Mouse (Mus musculus): ENCODE measurements around the gene Bcl2. TPM values are rescaled to one million over a fixed set of nuclear protein-coding genes. Genes with fewer than 3 reads are reported as not detected.

The Bcl2 gene
- polyA plus RNA-seq, 1 experiment from 2014 or later: 10.1 TPM

DNA sequence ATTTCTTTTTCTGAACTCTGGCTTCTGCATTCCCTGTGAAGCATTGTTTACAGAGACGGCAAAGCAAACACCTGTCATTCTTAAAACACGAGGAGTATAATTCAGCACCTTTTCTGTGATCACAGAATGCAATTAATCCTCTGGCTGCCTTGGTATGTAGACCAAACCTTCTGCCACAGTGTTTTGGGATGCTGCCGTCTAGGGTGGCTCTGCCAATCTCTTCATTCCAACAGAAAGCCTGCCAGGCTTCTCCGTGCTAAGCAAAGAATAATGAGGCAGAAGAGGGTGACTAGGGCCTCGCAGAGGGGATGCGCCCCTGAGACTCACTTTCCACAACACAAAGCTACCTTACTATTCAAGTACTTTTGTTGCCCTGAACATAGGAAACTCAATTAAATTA is 23.2 kb downstream of the Bcl2 start:
- Histone ChIP-seq H3K27ac (replicated peaks; ENCODE audit: low read depth, low read length) (no peak overlapping the region), H3K9ac (ENCODE audit: low read length) (no peak overlapping the region), H3K9me3 (ENCODE audit: control insufficient read depth, low read length) (no peaks in the 10 kb centered on the region), H3K4me3 (ENCODE audit: low read depth, low read length) (no peak overlapping the region), H3K36me3 (ENCODE audit: control insufficient read depth, insufficient read depth, low read length) (no peaks in the 10 kb centered on the region; the same call in 1 of the 2 replicates), H3K4me2 (ENCODE audit: low read depth, severe bottlenecking) (no peak overlapping the region), H3K4me1 (ENCODE audit: control insufficient read depth, insufficient read depth, low read length) (no peaks in the 10 kb centered on the region), H3K27me3 (ENCODE audit: control insufficient read depth, insufficient read depth, low read length) (no peaks in the 10 kb centered on the region)
- no peak for ATAC-seq (ENCODE audit: insufficient number of reproducible peaks, low FRiP score, low TSS enrichment, low read depth)
- 78% methylated on average over 6 of the region's 6 CpGs for WGBS
- DNase-seq (ENCODE audit: low spot score): no peak

GRCm38 (mm10) chr1:106688161-106688516 is 25.9 kb downstream of the Bcl2 start:
- Histone ChIP-seq H3K27me3 (ENCODE audit: control insufficient read depth, insufficient read depth, low read length) (no peaks in the 10 kb centered on the region), H3K4me1 (ENCODE audit: control insufficient read depth, insufficient read depth, low read length) (no peaks in the 10 kb centered on the region), H3K27ac (replicated peaks; ENCODE audit: low read depth, low read length) (no peak overlapping the region), H3K4me3 (ENCODE audit: low read depth, low read length) (no peak overlapping the region), H3K4me2 (ENCODE audit: low read depth, severe bottlenecking) (no peak overlapping the region), H3K36me3 (ENCODE audit: control insufficient read depth, insufficient read depth, low read length) (no peaks in the 10 kb centered on the region), H3K9me3 (ENCODE audit: control insufficient read depth, low read length) (no peaks in the 10 kb centered on the region), H3K9ac (ENCODE audit: low read length) (no peak overlapping the region)
- ATAC-seq (ENCODE audit: insufficient number of reproducible peaks, low FRiP score, low TSS enrichment, low read depth): no peak
- 88% methylated on average over 5 of the region's 5 CpGs for WGBS
- DNase-seq (ENCODE audit: low spot score): no peak

- WGBS: 92% methylated on average over 18 of the region's 18 CpGs
- no peak for ATAC-seq (ENCODE audit: insufficient number of reproducible peaks, low FRiP score, low TSS enrichment, low read depth)
These were observed 26.5 kb downstream of the Bcl2 start for GRCm38 (mm10) chr1:106687435-106688160.

GRCm38 (mm10) chr1:106685702-106686101 is 28.4 kb downstream of the Bcl2 start:
- ATAC-seq (ENCODE audit: insufficient number of reproducible peaks, low FRiP score, low TSS enrichment, low read depth): no peak
- H3K27ac ChIP-seq (replicated peaks; ENCODE audit: low read depth, low read length): no peak overlapping the region
- 80% methylated on average over 2 of the region's 2 CpGs for WGBS
- no peak for DNase-seq (ENCODE audit: low spot score)
- no peaks in the 10 kb centered on the region for H3K27me3 ChIP-seq (ENCODE audit: control insufficient read depth, insufficient read depth, low read length)
- H3K4me2 ChIP-seq (ENCODE audit: low read depth, severe bottlenecking): no peak overlapping the region
- no peaks in the 10 kb centered on the region for H3K4me1 ChIP-seq (ENCODE audit: control insufficient read depth, insufficient read depth, low read length)
- no peak overlapping the region for H3K9ac ChIP-seq (ENCODE audit: low read length)
- H3K9me3 ChIP-seq (ENCODE audit: control insufficient read depth, low read length): no peaks in the 10 kb centered on the region
- no peaks in the 10 kb centered on the region for H3K36me3 ChIP-seq (ENCODE audit: control insufficient read depth, insufficient read depth, low read length)
- no peak overlapping the region for H3K4me3 ChIP-seq (ENCODE audit: low read depth, low read length)

More at GRCm38 (mm10) chr1:106687435-106688160, 26.5 kb downstream of the Bcl2 start:
- H3K9me3 ChIP-seq (ENCODE audit: control insufficient read depth, low read length): no peaks in the 10 kb centered on the region
- no peaks in the 10 kb centered on the region for H3K4me1 ChIP-seq (ENCODE audit: control insufficient read depth, insufficient read depth, low read length)
- H3K9ac ChIP-seq (ENCODE audit: low read length): no peak overlapping the region
- no peak overlapping the region for H3K4me2 ChIP-seq (ENCODE audit: low read depth, severe bottlenecking)
- H3K4me3 ChIP-seq (ENCODE audit: low read depth, low read length): no peak overlapping the region
- no peak overlapping the region for H3K27ac ChIP-seq (replicated peaks; ENCODE audit: low read depth, low read length)
- no peak for DNase-seq (ENCODE audit: low spot score)
- H3K36me3 ChIP-seq (ENCODE audit: control insufficient read depth, insufficient read depth, low read length): no peaks in the 10 kb centered on the region
- H3K27me3 ChIP-seq (ENCODE audit: control insufficient read depth, insufficient read depth, low read length): no peaks in the 10 kb centered on the region

- no peak overlapping the region for H3K27ac ChIP-seq (replicated peaks; ENCODE audit: low read depth, low read length)
- DNase-seq (ENCODE audit: low spot score) (no peak), ATAC-seq (ENCODE audit: insufficient number of reproducible peaks, low FRiP score, low TSS enrichment, low read depth) (no peak)
- H3K4me2 ChIP-seq (ENCODE audit: low read depth, severe bottlenecking): no peak overlapping the region
- H3K27me3 ChIP-seq (ENCODE audit: control insufficient read depth, insufficient read depth, low read length): no peaks in the 10 kb centered on the region
- 76% methylated on average over 3 of the region's 3 CpGs for WGBS
- no peaks in the 10 kb centered on the region for H3K36me3 ChIP-seq (ENCODE audit: control insufficient read depth, insufficient read depth, low read length)
- H3K4me1 ChIP-seq (ENCODE audit: control insufficient read depth, insufficient read depth, low read length): no peaks in the 10 kb centered on the region
- no peaks in the 10 kb centered on the region for H3K9me3 ChIP-seq (ENCODE audit: control insufficient read depth, low read length)
- no peak overlapping the region for H3K9ac ChIP-seq (ENCODE audit: low read length)
- H3K4me3 ChIP-seq (ENCODE audit: low read depth, low read length): no peak overlapping the region
These were observed 29.5 kb downstream of the Bcl2 start for GRCm38 (mm10) chr1:106684546-106684945.

DNA sequence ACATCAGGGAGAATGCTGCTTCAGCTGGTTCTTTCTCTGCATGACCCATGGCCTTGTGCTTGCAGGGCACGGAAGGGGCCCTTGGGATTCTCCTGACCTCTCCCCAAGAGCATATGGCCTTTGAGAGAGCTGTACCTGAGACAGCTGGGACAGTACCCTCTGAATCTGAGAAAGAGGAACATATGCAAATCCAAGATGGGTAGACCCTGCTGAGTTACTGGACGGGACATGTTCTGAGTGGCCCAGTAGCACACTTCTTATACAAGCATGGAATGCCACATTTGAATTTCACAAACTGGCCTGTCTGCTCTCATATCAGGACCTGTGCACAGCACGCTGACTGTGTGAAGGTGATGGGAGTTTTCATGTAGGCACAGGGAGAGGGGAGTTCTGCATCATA is 31.2 kb downstream of the Bcl2 start:
- Histone ChIP-seq H3K4me2 (ENCODE audit: low read depth, severe bottlenecking) (no peak overlapping the region), H3K27ac (replicated peaks; ENCODE audit: low read depth, low read length) (no peak overlapping the region), H3K9me3 (ENCODE audit: control insufficient read depth, low read length) (no peaks in the 10 kb centered on the region), H3K9ac (ENCODE audit: low read length) (no peak overlapping the region), H3K36me3 (ENCODE audit: control insufficient read depth, insufficient read depth, low read length) (no peaks in the 10 kb centered on the region), H3K27me3 (ENCODE audit: control insufficient read depth, insufficient read depth, low read length) (no peaks in the 10 kb centered on the region), H3K4me3 (ENCODE audit: low read depth, low read length) (no peak overlapping the region), H3K4me1 (ENCODE audit: control insufficient read depth, insufficient read depth, low read length) (no peaks in the 10 kb centered on the region)
- ATAC-seq (ENCODE audit: insufficient number of reproducible peaks, low FRiP score, low TSS enrichment, low read depth) (no peak), DNase-seq (ENCODE audit: low spot score) (no peak)
- WGBS: 88% methylated on average over 3 of the region's 3 CpGs

DNA sequence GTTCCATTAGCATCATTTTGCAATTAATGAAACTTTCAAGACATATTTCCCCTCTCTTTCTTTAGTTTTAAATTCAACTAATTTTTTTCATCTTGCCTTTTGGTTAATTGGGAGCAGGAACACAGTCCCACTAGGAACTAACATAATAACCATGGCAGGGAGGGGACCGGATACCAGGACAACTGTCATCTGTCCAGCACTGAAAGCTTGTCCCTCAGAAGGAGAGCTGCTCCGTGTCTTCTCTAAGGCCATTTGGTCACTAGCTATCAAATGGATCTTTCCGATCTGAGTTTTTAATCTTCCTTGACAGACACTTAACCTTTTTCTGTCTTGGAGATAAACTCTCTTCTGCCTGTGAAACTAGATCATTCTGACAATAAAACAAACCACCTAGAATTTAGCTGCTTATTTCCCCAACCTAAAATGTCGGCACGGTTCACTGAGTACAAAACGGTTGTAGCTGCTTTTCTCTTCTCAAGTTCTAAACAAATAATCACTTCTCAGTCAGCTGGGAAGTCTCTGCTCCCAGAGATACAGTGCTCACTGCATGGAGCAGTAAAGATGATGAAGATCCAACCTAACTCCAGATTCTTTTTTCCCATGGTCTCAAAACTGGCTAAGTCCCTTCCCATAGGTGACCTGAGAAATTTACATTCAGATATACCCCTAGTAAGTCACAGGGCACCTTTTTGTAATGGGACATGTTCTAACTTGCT is 34.1 kb downstream of the Bcl2 start:
- H3K36me3 ChIP-seq (ENCODE audit: control insufficient read depth, insufficient read depth, low read length): no peaks in the 10 kb centered on the region
- no peak overlapping the region for H3K9ac ChIP-seq (ENCODE audit: low read length)
- H3K27me3 ChIP-seq (ENCODE audit: control insufficient read depth, insufficient read depth, low read length): no peaks in the 10 kb centered on the region
- ATAC-seq (ENCODE audit: insufficient number of reproducible peaks, low FRiP score, low TSS enrichment, low read depth): no peak
- no peak overlapping the region for H3K27ac ChIP-seq (replicated peaks; ENCODE audit: low read depth, low read length)
- no peaks in the 10 kb centered on the region for H3K9me3 ChIP-seq (ENCODE audit: control insufficient read depth, low read length)
- no peak for DNase-seq (ENCODE audit: low spot score)
- no peak overlapping the region for H3K4me3 ChIP-seq (ENCODE audit: low read depth, low read length)
- no peaks in the 10 kb centered on the region for H3K4me1 ChIP-seq (ENCODE audit: control insufficient read depth, insufficient read depth, low read length)
- WGBS: 80% methylated on average over 6 of the region's 6 CpGs
- H3K4me2 ChIP-seq (ENCODE audit: low read depth, severe bottlenecking): no peak overlapping the region

- H3K36me3 ChIP-seq (ENCODE audit: control insufficient read depth, insufficient read depth, low read length): no peaks in the 10 kb centered on the region
These were observed 36.0 kb downstream of the Bcl2 start for GRCm38 (mm10) chr1:106678060-106678478.

More at GRCm38 (mm10) chr1:106678060-106678478, 36.0 kb downstream of the Bcl2 start:
- H3K9ac ChIP-seq (ENCODE audit: low read length): no peak overlapping the region
- no peaks in the 10 kb centered on the region for H3K27me3 ChIP-seq (ENCODE audit: control insufficient read depth, insufficient read depth, low read length)
- WGBS: 80% methylated on average over 5 of the region's 5 CpGs
- no peaks in the 10 kb centered on the region for H3K9me3 ChIP-seq (ENCODE audit: control insufficient read depth, low read length)
- no peaks in the 10 kb centered on the region for H3K4me1 ChIP-seq (ENCODE audit: control insufficient read depth, insufficient read depth, low read length)
- H3K4me2 ChIP-seq (ENCODE audit: low read depth, severe bottlenecking): no peak overlapping the region
- ATAC-seq (ENCODE audit: insufficient number of reproducible peaks, low FRiP score, low TSS enrichment, low read depth) (no peak), DNase-seq (ENCODE audit: low spot score) (no peak)
- no peak overlapping the region for H3K4me3 ChIP-seq (ENCODE audit: low read depth, low read length)
- no peak overlapping the region for H3K27ac ChIP-seq (replicated peaks; ENCODE audit: low read depth, low read length)
